Mouse (Mus musculus): ENCODE results near the gene Olfr1291-ps1. TPM values are rescaled to one million over a fixed set of nuclear protein-coding genes. Genes with fewer than 3 reads are reported as not detected.

Olfr1291-ps1 gene
- polyA plus RNA-seq, 1 experiment = not detected

GRCm38 (mm10) chr2:111540191-111540590 is 43.2 kb downstream of the Olfr1291-ps1 start, which contains the start of gene Olfr1294:
TSS of gene Olfr1294 (minus strand) at chr2:111540291.
- no peaks in the 10 kb centered on the region for H3K4me1 ChIP-seq (ENCODE audit: control insufficient read depth, insufficient read depth, low read length)

More at GRCm38 (mm10) chr2:111540191-111540590, 43.2 kb downstream of the Olfr1291-ps1 start, which contains the start of gene Olfr1294:
- H3K27ac ChIP-seq (ENCODE audit: control insufficient read depth, insufficient read depth, low read depth, low read length) = no peak within 1 kb of the TSS
- no peak within 1 kb of the TSS for H3K4me3 ChIP-seq (ENCODE audit: control insufficient read depth, low read depth, low read length)
- no peaks in the 10 kb centered on the region for H3K27me3 ChIP-seq (ENCODE audit: control insufficient read depth, insufficient read depth, low read length)
- no peak for TF ChIP-seq POLR2A (IDR thresholded peaks at IDR 0.05; ENCODE audit: control insufficient read depth, low read depth, low read length)
- H3K36me3 ChIP-seq (ENCODE audit: control insufficient read depth, insufficient read depth, low read length) = no peaks in the 10 kb centered on the region

Other genes with a start within 250 kb of the Olfr1291-ps1 start
- not detected in 2 replicates for gene Olfr1276, start 242.7 kb upstream of the Olfr1291-ps1 start, polyA plus RNA-seq (2012; rRNA removed)
- 0.04 TPM in 1 of 2 replicates, not detected in the other for gene Olfr1277, start 223.1 kb upstream of the Olfr1291-ps1 start, polyA plus RNA-seq (2012; rRNA removed)
- not detected in 2 replicates for gene Olfr1278, start 207.0 kb upstream of the Olfr1291-ps1 start, polyA plus RNA-seq (2012; rRNA removed)
- 0.16 and 0.20 TPM in 2 replicates for gene Olfr1279, start 196.5 kb upstream of the Olfr1291-ps1 start, polyA plus RNA-seq (2012; rRNA removed)
- gene Olfr1280, start 183.2 kb upstream of the Olfr1291-ps1 start, polyA plus RNA-seq (2012; rRNA removed) = 1.0 and 1.2 TPM in 2 replicates
- gene Olfr1281, start 170.7 kb upstream of the Olfr1291-ps1 start, polyA plus RNA-seq (2012; rRNA removed) = 0.06 and 0.19 TPM in 2 replicates
- not detected in 2 replicates for gene Olfr1282, start 161.1 kb upstream of the Olfr1291-ps1 start, polyA plus RNA-seq (2012; rRNA removed)
- not detected in 2 replicates for gene Olfr1283, start 130.4 kb upstream of the Olfr1291-ps1 start, polyA plus RNA-seq (2012; rRNA removed)
- gene Olfr1284, start 121.7 kb upstream of the Olfr1291-ps1 start, polyA plus RNA-seq (2012; rRNA removed) = not detected in 2 replicates
- gene Olfr1286, start 74.1 kb upstream of the Olfr1291-ps1 start, polyA plus RNA-seq (2012; rRNA removed) = not detected in 2 replicates
- gene Olfr1287, start 48.0 kb upstream of the Olfr1291-ps1 start, polyA plus RNA-seq (2012; rRNA removed) = not detected in 2 replicates
- not detected in 2 replicates for gene Olfr1288, start 23.1 kb upstream of the Olfr1291-ps1 start, polyA plus RNA-seq (2012; rRNA removed)
- 0.07 TPM in 1 of 2 replicates, not detected in the other for gene Olfr1289, start 16.4 kb upstream of the Olfr1291-ps1 start, polyA plus RNA-seq (2012; rRNA removed)
- gene Olfr1290, start 3.4 kb upstream of the Olfr1291-ps1 start, polyA plus RNA-seq (2012; rRNA removed) = not detected in 2 replicates
- not detected in 2 replicates for gene Olfr1293-ps, start 28.0 kb downstream of the Olfr1291-ps1 start, polyA plus RNA-seq (2012; rRNA removed)
- gene Olfr1294, start 43.1 kb downstream of the Olfr1291-ps1 start, polyA plus RNA-seq (2012; rRNA removed) = not detected in 2 replicates
- gene Olfr1295, start 72.5 kb downstream of the Olfr1291-ps1 start, polyA plus RNA-seq (2012; rRNA removed) = not detected in 2 replicates
- gene Olfr1297, start 129.3 kb downstream of the Olfr1291-ps1 start, polyA plus RNA-seq (2012; rRNA removed) = not detected in 2 replicates
- gene Olfr1298, start 152.0 kb downstream of the Olfr1291-ps1 start, polyA plus RNA-seq (2012; rRNA removed) = not detected in 2 replicates
- gene Olfr1299, start 164.2 kb downstream of the Olfr1291-ps1 start, polyA plus RNA-seq (2012; rRNA removed) = not detected in 2 replicates